11 mouse cellular contexts compared by ENCODE assay signal in the genomic region with DNA sequence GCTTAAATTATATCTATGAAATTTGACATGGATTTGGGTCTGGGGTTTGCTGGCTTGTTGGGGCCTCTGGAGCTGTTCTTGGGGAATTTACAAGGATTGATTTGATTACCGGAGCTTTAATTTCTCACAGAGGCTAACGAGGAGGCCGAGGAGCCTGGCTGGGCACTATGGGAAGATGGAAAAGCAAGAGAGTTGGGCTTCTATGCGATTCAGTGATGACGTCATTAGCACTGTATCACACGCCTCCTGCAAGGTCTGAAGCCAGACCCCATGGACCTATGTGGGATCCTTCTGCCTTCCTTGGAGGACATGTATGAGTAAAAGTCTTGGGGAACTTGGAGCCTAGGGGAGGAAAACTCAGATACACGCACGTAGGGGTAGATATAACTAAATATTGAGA. TPM values are rescaled to one million over a fixed set of nuclear protein-coding genes. Genes with fewer than 3 reads are reported as not detected.
DNase-seq lines count a peak whose midpoint lies in the region; ATAC-seq and TF ChIP-seq lines count a peak whose summit lies in the region.
"Had no signal": no experiment of that assay in that cellular context is flagged by ENCODE, and none has a peak within 500 bp of the region (broad histone marks: within the 10 kb centered on the region; RNA-seq: fewer than 3 reads in every experiment).

No protein-coding gene starts in this region.

- WGBS in thymus, adult 2 months: 85% methylated on average over 8 of the region's 8 CpGs
- WGBS in forebrain, embryonic 12.5 days: 39% methylated on average over 8 of the region's 8 CpGs
- WGBS in midbrain, embryonic 10.5 days: 36% methylated on average over 8 of the region's 8 CpGs

- no peak overlapping the region for H3K4me3 ChIP-seq in thymus, adult 2 months (ENCODE audit: control insufficient read depth, insufficient read depth, low read length)
- H3K4me3 ChIP-seq in forebrain, embryonic 12.5 days (replicated peaks): no peak overlapping the region
- peak overlapping the region; percentile 35 for H3K4me3 ChIP-seq in midbrain, embryonic 10.5 days
- H3K4me3 ChIP-seq: heart, embryonic 13.5 days; myocyte had no signal

- no peaks in the 10 kb centered on the region for H3K27me3 ChIP-seq in thymus, adult 2 months (ENCODE audit: control insufficient read depth, insufficient read depth, low read length)
- H3K27me3 ChIP-seq in forebrain, embryonic 12.5 days: peaks cover 16% of the 10 kb centered on the region
- peaks cover 15% of the 10 kb centered on the region for H3K27me3 ChIP-seq in midbrain, embryonic 10.5 days (ENCODE audit: low read depth, poor library complexity, severe bottlenecking)

- no peak overlapping the region for H3K9ac ChIP-seq in forebrain, embryonic 12.5 days
- H3K9ac ChIP-seq: heart, embryonic 13.5 days had no signal

- H3K4me2 ChIP-seq in forebrain, embryonic 12.5 days: peak overlapping the region; percentile 24
- H3K4me2 ChIP-seq: heart, embryonic 13.5 days had no signal

- no peak for TF ChIP-seq POLR2A in thymus, adult 2 months (IDR thresholded peaks at IDR 0.05; ENCODE audit: control insufficient read depth, extremely low read depth, insufficient read depth, low read length, poor library complexity)

- peak; percentile 42; the same call in 1 of the 2 replicates for ATAC-seq in forebrain, embryonic 12.5 days (ENCODE audit: low FRiP score)
- no peak for ATAC-seq in CD4-positive, CD25-positive, alpha-beta regulatory T cell, adult 4 months
- ATAC-seq: intestine, embryonic 16.5 days had no signal

- no peaks in the 10 kb centered on the region for H3K9me3 ChIP-seq in forebrain, embryonic 12.5 days
- no peaks in the 10 kb centered on the region for H3K9me3 ChIP-seq in midbrain, embryonic 10.5 days (replicated peaks)
- H3K9me3 ChIP-seq: heart, embryonic 13.5 days had no signal

- no peak for DNase-seq in thymus, adult 2 months
- no peak for DNase-seq in thymus, postnatal 4 days
- peak; percentile 31 for DNase-seq in midbrain, embryonic 10.5 days (ENCODE audit: low spot score)
- peak; percentile 46 for DNase-seq in retina, postnatal 1 day
- DNase-seq in urinary bladder, postnatal 10 days (ENCODE audit: low spot score): no peak
- no peak for DNase-seq in right cerebral cortex, postnatal 14 days

- peaks cover 21% of the 10 kb centered on the region for H3K4me1 ChIP-seq in thymus, adult 2 months (replicated peaks; ENCODE audit: control insufficient read depth, insufficient read depth, low read length)
- peaks cover 53% of the 10 kb centered on the region for H3K4me1 ChIP-seq in forebrain, embryonic 12.5 days
- H3K4me1 ChIP-seq in midbrain, embryonic 10.5 days: peaks cover 65% of the 10 kb centered on the region

- 0 out of 2 replicates have a peak overlapping the region, but pooled peaks have one; percentile 46 for H3K27ac ChIP-seq in thymus, adult 2 months (ENCODE audit: control insufficient read depth, insufficient read depth, low read length)
- peak overlapping the region; percentile 48; the same call in 1 of the 2 replicates for H3K27ac ChIP-seq in forebrain, embryonic 12.5 days
- H3K27ac ChIP-seq in midbrain, embryonic 10.5 days (replicated peaks): peak overlapping the region; percentile 86
- H3K27ac ChIP-seq: heart, embryonic 13.5 days had no signal

- H3K36me3 ChIP-seq in thymus, adult 2 months (ENCODE audit: control insufficient read depth, insufficient read depth, low read length): no peaks in the 10 kb centered on the region
- H3K36me3 ChIP-seq in forebrain, embryonic 12.5 days (replicated peaks): no peaks in the 10 kb centered on the region
- no peaks in the 10 kb centered on the region for H3K36me3 ChIP-seq in midbrain, embryonic 10.5 days
- H3K36me3 ChIP-seq: heart, embryonic 13.5 days had no signal

- no peak for TF ChIP-seq CTCF in thymus, adult 2 months (IDR thresholded peaks at IDR 0.05; ENCODE audit: borderline replicate concordance, control insufficient read depth, extremely low read depth, insufficient read depth, low read length, poor library complexity)

RNA-seq across cellular contexts. Expression of a gene that starts 30.3 kb away (rescaled TPM):
- 3.1 and 3.2 TPM in 2 replicates for polyA plus RNA-seq in thymus, adult 2 months (2012; rRNA removed)
- 27.1 and 29.5 TPM in 2 replicates for polyA plus RNA-seq in forebrain, embryonic 12.5 days (2016; fragmentation: Nextera tagmentation; extraction: Ambion mirVana)
- 41.5 and 45.0 TPM in 2 replicates for polyA plus RNA-seq in midbrain, embryonic 10.5 days (2016; fragmentation: Nextera tagmentation; extraction: Ambion mirVana)
- not detected for polyA plus RNA-seq in CD4-positive, CD25-positive, alpha-beta regulatory T cell, adult 4 months (2017; shearing (Covaris generic))

RNA-seq across cellular contexts. Expression of a gene that starts 30.5 kb away (rescaled TPM):
- 2.7 and 2.9 TPM in 2 replicates for polyA plus RNA-seq in thymus, adult 2 months (2012; rRNA removed)
- 12.0 and 13.6 TPM in 2 replicates for polyA plus RNA-seq in forebrain, embryonic 12.5 days (2016; fragmentation: Nextera tagmentation; extraction: Ambion mirVana)
- 16.7 and 19.2 TPM in 2 replicates for polyA plus RNA-seq in midbrain, embryonic 10.5 days (2016; fragmentation: Nextera tagmentation; extraction: Ambion mirVana)
- 1 to 10 TPM; 3.4 to 4.4 TPM for polyA plus RNA-seq in CD4-positive, CD25-positive, alpha-beta regulatory T cell, adult 4 months (2017; shearing (Covaris generic))

Comparison
In these comparisons a context has a peak if more than half of its experiments do, and no peak if none do; other contexts are left out.
1. DNase-seq: peak in midbrain, embryonic 10.5 days (single experiment) and retina, postnatal 1 day (single experiment); none in thymus, adult 2 months (single experiment), thymus, postnatal 4 days (single experiment), urinary bladder, postnatal 10 days (single experiment) and right cerebral cortex, postnatal 14 days (single experiment).
2. Peak in every context shown above with its lines, with median percentiles within 50 percentile points of each other: H3K27ac ChIP-seq.